Mouse (Mus musculus) spleen, postnatal 10 days (tissue): ENCODE measurements around the gene Tnik.

Experiments
- DNase-seq, 2 experiments: peaks; one replicate each; pipeline ENCODE4 v3.0.0; 2021 to 2022; ENCODE audit warnings: low spot score in 2 of 2

Gene Tnik

GRCm38 (mm10) chr3:28346476-28346875 is 83.5 kb downstream of the Tnik start:
- no peak for DNase-seq

GRCm38 (mm10) chr3:28348746-28349145 is 85.7 kb downstream of the Tnik start:
- DNase-seq: no peak

GRCm38 (mm10) chr3:28350147-28350801 is 87.3 kb downstream of the Tnik start:
- no peak for DNase-seq

GRCm38 (mm10) chr3:28358391-28358790 is 95.4 kb downstream of the Tnik start:
- DNase-seq: no peak

- DNase-seq: no peak
These were observed 96.1 kb downstream of the Tnik start for GRCm38 (mm10) chr3:28359138-28359537.

- DNase-seq: no peak
These were observed 98.0 kb downstream of the Tnik start for GRCm38 (mm10) chr3:28361056-28361455.

GRCm38 (mm10) chr3:28363441-28364125 is 100.6 kb downstream of the Tnik start:
- DNase-seq: no peak

- no peak for DNase-seq
These were observed 105.7 kb downstream of the Tnik start for GRCm38 (mm10) chr3:28368746-28369145.

- DNase-seq: no peak
These were observed 106.3 kb downstream of the Tnik start for GRCm38 (mm10) chr3:28369266-28369665.

- DNase-seq: no peak
These were observed 106.7 kb downstream of the Tnik start for GRCm38 (mm10) chr3:28369698-28370097.

GRCm38 (mm10) chr3:28371583-28371982 is 108.6 kb downstream of the Tnik start:
- DNase-seq: no peak

GRCm38 (mm10) chr3:28372459-28372858 is 109.4 kb downstream of the Tnik start:
- DNase-seq: no peak

- DNase-seq: no peak
These were observed 111.9 kb downstream of the Tnik start for GRCm38 (mm10) chr3:28374738-28375510.

- no peak for DNase-seq
These were observed 117.2 kb downstream of the Tnik start for GRCm38 (mm10) chr3:28380224-28380623.

- DNase-seq: no peak
These were observed 120.6 kb downstream of the Tnik start for GRCm38 (mm10) chr3:28383526-28384126.

- DNase-seq: no peak
These were observed 122.4 kb downstream of the Tnik start for GRCm38 (mm10) chr3:28385199-28385975.

- DNase-seq: no peak
These were observed 125.5 kb downstream of the Tnik start for GRCm38 (mm10) chr3:28388540-28388939.

- DNase-seq: no peak
These were observed 127.2 kb downstream of the Tnik start for GRCm38 (mm10) chr3:28390183-28390582.

GRCm38 (mm10) chr3:28392542-28392941 is 129.5 kb downstream of the Tnik start:
- no peak for DNase-seq

- DNase-seq: no peak
These were observed 135.8 kb downstream of the Tnik start for GRCm38 (mm10) chr3:28398781-28399180.

- no peak for DNase-seq
These were observed 136.7 kb downstream of the Tnik start for GRCm38 (mm10) chr3:28399593-28400216.
